Mouse (Mus musculus) liver, embryonic 11.5 days (tissue): ENCODE measurements around the gene Amh. TPM values are rescaled to one million over a fixed set of nuclear protein-coding genes. Genes with fewer than 3 reads are reported as not detected.

Experiments used
- ATAC-seq: fragments of 200-750 bp; cut with Nextera tagmentation; replicated peaks from 2 replicates; pipeline ENCODE4 v1.8.0; 2017; ENCODE audit warnings: moderate number of reproducible peaks, mild to moderate bottlenecking, moderate TSS enrichment, moderate library complexity; ENCODE audit not compliant: low FRiP score
- DNase-seq: peaks from one replicate; pipeline ENCODE4 v3.0.0-alpha.2; 2017; ENCODE audit warnings: low spot score
- H3K27ac ChIP-seq: fragments of 300-500 bp; sonication (generic); 2 replicates; pipeline ENCODE4 v1.5.1; 2014; ENCODE audit warnings: mild to moderate bottlenecking, low read depth, low read length, control low read depth
- H3K27me3 ChIP-seq: fragments of 300-500 bp; sonication (generic); replicated peaks from 2 replicates; pipeline ENCODE4 v1.6.1; 2014; ENCODE audit warnings: low read length, mixed read lengths; ENCODE audit not compliant: control insufficient read depth, insufficient read depth
- H3K36me3 ChIP-seq: fragments of 300-500 bp; sonication (generic); 2 replicates; pipeline ENCODE4 v1.6.1; 2014; ENCODE audit warnings: mild to moderate bottlenecking, low read length, moderate library complexity, mixed read lengths; ENCODE audit not compliant: control insufficient read depth, insufficient read depth
- H3K4me1 ChIP-seq: fragments of 300-500 bp; sonication (generic); replicated peaks from 2 replicates; pipeline ENCODE4 v1.6.1; 2014; ENCODE audit warnings: low read length, mixed read lengths; ENCODE audit not compliant: control insufficient read depth, insufficient read depth
- H3K4me2 ChIP-seq: fragments of 300-500 bp; sonication (generic); 2 replicates; pipeline ENCODE4 v1.6.1; 2014; ENCODE audit warnings: mild to moderate bottlenecking, control low read depth, moderate library complexity
- H3K4me3 ChIP-seq: fragments of 300-500 bp; sonication (generic); 2 replicates; pipeline ENCODE4 v1.5.1; 2014; ENCODE audit warnings: low read depth, low read length, control low read depth
- H3K9ac ChIP-seq: fragments of 300-500 bp; sonication (generic); 2 replicates; pipeline ENCODE4 v1.6.1; 2014; ENCODE audit warnings: low read depth, low read length, control low read depth
- H3K9me3 ChIP-seq: fragments of 300-500 bp; sonication (generic); 2 replicates; pipeline ENCODE4 v1.6.1; 2016; ENCODE audit warnings: low read length, inconsistent platforms, mixed read lengths; ENCODE audit not compliant: control insufficient read depth
- WGBS: fragments of 180-500 bp; shearing (Covaris S2); extraction: QIAGEN DNeasy Blood & Tissue Kit; methylation state at CpG from one replicate; pipeline ENCODE4 v1.1.7; 2014; 5-methylcytosine and 5-hydroxymethylcytosine counted together
- polyA plus RNA-seq: library from polyadenylated mRNA; unstranded; fragments of >200 nt; fragmentation: Nextera tagmentation; extraction: Ambion mirVana; gene quantifications from 2 replicates; pipeline ENCODE4 v1.2.1, GENCODE M21; 2014

Amh gene
- polyA plus RNA-seq, 1 experiment from 2014 or later = not detected

DNA sequence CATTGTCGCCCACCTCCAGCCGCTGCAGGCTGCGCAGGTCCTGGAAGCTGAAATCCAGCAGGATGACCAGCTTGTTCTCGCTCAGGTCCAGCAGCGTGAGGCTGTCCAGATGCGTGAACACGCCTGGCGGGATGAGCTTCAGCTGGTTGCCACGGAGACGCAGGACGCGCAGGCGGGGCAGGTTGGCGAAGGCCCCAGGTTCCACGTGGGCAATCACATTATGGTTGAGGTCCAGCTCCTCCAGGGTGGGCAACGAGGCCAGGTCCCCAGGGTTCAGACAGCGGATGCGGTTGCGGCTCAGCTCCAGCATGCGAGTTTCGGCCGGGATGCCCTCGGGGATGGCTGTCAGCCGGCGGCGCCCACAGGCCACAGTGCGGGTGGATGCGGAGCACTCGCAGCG is 30.6 kb downstream of the Amh start:
- H3K9ac ChIP-seq = 0 out of 2 replicates have a peak overlapping the region, but pooled peaks have one; percentile 34
- H3K27ac ChIP-seq = no peak overlapping the region
- 0 out of 2 replicates have a peak overlapping the region, but pooled peaks have one; percentile 8 for H3K4me3 ChIP-seq

DNA sequence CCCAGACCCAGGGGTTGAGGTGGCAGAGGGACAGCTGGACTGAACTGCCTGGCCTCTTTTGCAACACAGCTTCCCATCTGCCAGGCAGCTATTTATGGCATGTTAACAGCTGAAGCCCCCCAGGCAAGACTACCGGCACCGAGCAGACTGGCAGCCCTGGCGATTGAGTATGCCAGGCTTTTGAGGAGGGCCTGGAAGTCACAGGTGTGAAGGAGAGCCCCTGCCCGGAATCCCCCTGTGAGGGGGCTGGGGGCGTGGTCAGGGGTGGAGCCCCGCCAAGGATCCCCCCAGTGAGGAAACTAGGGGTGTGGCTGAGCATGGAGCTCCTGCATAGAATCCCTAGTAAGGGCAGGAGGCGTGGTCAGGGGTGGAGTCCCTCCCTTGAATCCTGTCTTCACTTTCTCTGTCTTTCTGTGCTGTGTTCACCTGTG is 31.9 kb downstream of the Amh start:
- Histone ChIP-seq H3K27ac (no peak overlapping the region), H3K4me2 (no peak overlapping the region), H3K4me1 (no peaks in the 10 kb centered on the region), H3K36me3 (no peaks in the 10 kb centered on the region; the same call in 1 of the 2 replicates), H3K27me3 (peaks cover 71% of the 10 kb centered on the region), H3K9me3 (no peaks in the 10 kb centered on the region), H3K4me3 (no peak overlapping the region), H3K9ac (no peak overlapping the region)
- DNase-seq (no peak), ATAC-seq (no peak; the same call in 1 of the 2 replicates)
- 50% methylated on average over 7 of the region's 7 CpGs for WGBS

More for the DNA sequence above, 30.6 kb downstream of the Amh start:
- Histone ChIP-seq H3K4me2 (no peak overlapping the region), H3K36me3 (no peaks in the 10 kb centered on the region; the same call in 1 of the 2 replicates), H3K9me3 (no peaks in the 10 kb centered on the region), H3K4me1 (peaks cover 12% of the 10 kb centered on the region), H3K27me3 (peaks cover 59% of the 10 kb centered on the region)
- WGBS = 48% methylated on average over 30 of the region's 30 CpGs
- no peak for DNase-seq
- no peak for ATAC-seq

DNA sequence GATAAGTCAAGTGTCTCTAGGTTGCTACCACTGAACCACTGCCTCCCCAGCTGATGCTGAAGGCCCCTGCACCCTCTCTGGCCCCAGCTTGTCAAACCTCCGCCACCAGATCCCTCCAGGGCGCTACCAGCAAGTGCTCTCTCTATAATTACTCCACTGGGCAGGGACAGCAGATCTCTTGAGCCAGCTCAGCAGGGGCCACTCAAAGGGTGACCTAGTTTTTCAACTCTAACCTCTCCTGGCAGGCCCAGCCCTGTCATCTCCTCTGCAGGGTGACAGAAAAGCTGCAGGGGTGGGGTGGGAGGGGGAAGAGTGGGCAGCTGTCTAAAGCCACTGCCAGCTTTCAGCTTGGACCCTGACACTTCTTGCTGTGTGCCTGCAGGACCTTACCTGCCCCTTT is 32.8 kb downstream of the Amh start:
- Histone ChIP-seq H3K36me3 (no peaks in the 10 kb centered on the region), H3K9me3 (no peaks in the 10 kb centered on the region), H3K27me3 (peaks cover 76% of the 10 kb centered on the region), H3K9ac (no peak overlapping the region), H3K4me3 (no peak overlapping the region), H3K27ac (no peak overlapping the region), H3K4me1 (no peaks in the 10 kb centered on the region), H3K4me2 (no peak overlapping the region)
- WGBS = 30% methylated on average over 2 of the region's 2 CpGs
- DNase-seq (no peak), ATAC-seq (no peak)

DNA sequence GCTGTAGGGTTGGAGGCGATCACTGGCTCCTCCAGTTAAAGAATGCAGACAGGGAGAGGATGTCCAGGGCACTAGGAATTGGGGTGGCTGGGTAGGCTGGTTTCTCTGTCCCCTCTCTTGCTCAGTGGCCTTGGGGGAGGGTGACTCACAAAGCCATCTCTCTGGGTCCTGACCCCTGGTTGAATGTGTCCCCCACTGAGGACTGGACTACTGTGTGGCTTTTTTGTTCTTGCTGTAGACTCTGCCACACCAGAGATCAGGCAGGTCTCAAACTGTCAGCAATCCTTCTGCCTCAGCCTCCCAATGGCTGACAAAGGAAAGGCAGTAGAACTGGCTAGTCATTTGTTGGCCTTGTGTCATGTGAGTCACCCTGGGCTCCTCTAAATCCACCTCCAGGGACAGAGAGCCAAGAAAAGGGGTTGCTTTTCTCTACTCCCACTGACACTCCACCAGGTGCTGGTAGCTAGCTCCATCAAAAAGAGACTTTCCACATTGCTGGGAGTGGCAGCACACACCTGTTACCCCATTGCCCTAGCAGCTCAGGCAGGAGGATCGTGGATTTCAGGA is 33.4 kb downstream of the Amh start:
- ATAC-seq = no peak
- no peak overlapping the region for H3K9ac ChIP-seq
- no peaks in the 10 kb centered on the region for H3K9me3 ChIP-seq
- no peak overlapping the region for H3K4me2 ChIP-seq
- H3K27me3 ChIP-seq = peaks cover 77% of the 10 kb centered on the region
- no peak overlapping the region for H3K4me3 ChIP-seq
- no peak overlapping the region for H3K27ac ChIP-seq
- no peaks in the 10 kb centered on the region for H3K36me3 ChIP-seq
- no peaks in the 10 kb centered on the region for H3K4me1 ChIP-seq
- DNase-seq = no peak
- WGBS = 67% methylated on average over 2 of the region's 2 CpGs

DNA sequence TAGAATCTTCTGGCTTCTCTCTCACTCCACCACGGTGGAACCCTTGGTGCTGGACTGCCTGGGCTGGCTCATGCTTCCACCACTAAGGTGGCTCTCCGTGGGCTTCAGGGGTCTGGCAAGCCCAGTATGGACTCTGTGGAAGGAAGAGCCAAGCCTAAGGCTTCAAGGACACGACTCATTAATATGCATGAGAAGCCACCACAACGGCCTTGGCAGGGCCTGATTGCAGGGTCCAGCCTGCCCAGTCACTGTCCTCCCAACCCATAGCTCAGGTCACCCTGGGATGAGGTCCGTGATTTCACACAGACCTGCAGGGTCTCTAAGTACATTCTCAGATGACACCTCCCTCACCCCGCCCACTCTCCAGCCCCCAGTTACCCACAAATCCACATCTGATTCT is 34.8 kb downstream of the Amh start:
- H3K9me3 ChIP-seq = no peaks in the 10 kb centered on the region
- H3K27ac ChIP-seq = no peak overlapping the region
- H3K9ac ChIP-seq = no peak overlapping the region
- DNase-seq = no peak
- H3K4me3 ChIP-seq = no peak overlapping the region
- peaks cover 77% of the 10 kb centered on the region for H3K27me3 ChIP-seq
- 0 out of 2 replicates have a peak, but pooled peaks cover 3% of the 10 kb centered on the region for H3K4me1 ChIP-seq
- WGBS = 58% methylated on average over 6 of the region's 6 CpGs
- no peak overlapping the region for H3K4me2 ChIP-seq
- no peaks in the 10 kb centered on the region for H3K36me3 ChIP-seq
- no peak for ATAC-seq

DNA sequence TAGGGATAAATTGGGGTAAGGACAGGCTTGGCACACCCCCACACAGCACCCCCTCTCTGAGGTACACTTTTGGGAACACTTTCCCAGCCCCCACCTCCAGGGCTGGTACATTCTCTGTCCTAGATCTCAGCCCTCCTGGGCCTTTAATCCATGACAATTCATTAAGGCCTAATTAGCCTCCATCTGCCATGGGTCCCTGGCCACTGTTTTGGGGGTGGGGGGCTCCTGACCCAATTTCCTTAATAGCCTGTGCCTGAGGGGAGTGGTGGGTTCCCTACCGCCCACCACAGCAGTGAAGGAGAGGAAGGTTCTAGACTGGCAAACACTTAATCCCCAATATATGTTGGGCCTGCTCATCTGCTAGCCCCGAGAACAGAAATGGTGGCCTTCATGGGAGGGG is 36.6 kb downstream of the Amh start:
- WGBS = 76% methylated on average over 2 of the region's 2 CpGs
- Histone ChIP-seq H3K36me3 (no peaks in the 10 kb centered on the region), H3K4me1 (0 out of 2 replicates have a peak, but pooled peaks cover 3% of the 10 kb centered on the region), H3K9me3 (no peaks in the 10 kb centered on the region), H3K27ac (no peak overlapping the region), H3K27me3 (peaks cover 76% of the 10 kb centered on the region), H3K9ac (no peak overlapping the region), H3K4me3 (no peak overlapping the region), H3K4me2 (no peak overlapping the region)
- ATAC-seq (no peak), DNase-seq (no peak)

DNA sequence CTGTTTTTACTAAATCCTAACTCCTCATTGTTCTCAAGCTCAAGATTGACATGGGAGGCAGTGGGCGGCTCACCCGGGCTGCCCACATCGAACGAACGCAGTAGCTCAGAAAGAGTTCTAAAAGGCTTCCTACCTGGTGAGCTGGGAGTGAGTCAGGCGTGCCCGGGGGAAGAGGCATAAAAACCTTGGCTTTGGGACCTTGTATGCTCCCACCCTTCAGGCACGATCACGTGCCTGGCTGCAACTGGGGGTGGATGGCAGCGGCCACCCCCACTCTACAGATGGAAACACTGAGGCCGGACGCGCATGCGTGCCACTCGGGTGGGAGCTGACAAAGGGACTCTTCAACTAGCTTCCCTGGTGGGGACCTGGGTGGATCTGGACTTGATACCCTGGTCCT is 37.3 kb downstream of the Amh start:
- ATAC-seq = no peak
- H3K27ac ChIP-seq = no peak overlapping the region

DNA sequence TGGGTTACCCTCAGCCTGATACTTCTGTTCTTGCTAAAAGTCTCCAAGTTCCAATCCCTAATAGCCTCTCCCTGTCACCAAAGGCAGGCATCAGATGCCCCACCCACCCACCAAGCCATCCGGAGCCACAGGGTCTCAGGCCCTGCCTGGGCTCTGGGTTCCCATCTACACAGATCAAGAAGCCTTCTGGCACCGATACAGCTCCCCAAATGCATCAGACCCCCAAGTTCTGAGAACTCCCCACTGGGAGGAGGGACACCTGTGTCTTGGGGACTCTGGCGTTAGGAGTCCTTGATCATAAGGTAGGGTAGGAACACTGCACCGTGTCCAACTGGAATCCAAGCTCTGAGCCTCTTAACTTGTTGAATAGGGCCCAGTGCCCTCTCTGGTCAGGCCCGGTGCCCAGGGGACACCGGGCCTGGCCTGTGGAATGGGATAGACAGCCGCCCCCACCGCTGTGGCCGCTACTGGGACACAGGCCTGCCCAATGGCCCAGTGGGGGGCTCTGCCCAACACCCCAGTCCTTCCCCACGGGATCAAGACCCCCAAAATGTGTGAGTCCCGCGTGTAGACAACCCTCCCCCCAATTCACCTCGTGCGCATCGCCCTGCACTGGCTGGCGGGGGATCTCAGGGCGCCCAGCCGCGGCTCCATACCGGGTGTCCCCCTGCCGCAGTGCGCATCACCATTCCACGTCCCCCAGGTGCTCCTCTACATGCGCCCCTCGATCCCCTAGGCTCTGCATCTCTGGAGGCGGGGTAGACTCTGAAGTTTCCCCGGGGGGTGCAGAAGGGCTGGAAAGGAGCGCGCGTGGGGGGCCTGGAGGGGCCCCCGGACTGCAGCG is 38.3 kb downstream of the Amh start:
- Histone ChIP-seq H3K36me3 (no peaks in the 10 kb centered on the region), H3K4me1 (peaks cover 4% of the 10 kb centered on the region; the same call in 1 of the 2 replicates), H3K9ac (no peak overlapping the region), H3K4me3 (peak overlapping the region; percentile 36), H3K4me2 (peak overlapping the region; percentile 65), H3K9me3 (no peaks in the 10 kb centered on the region), H3K27me3 (peaks cover 66% of the 10 kb centered on the region), H3K27ac (no peak overlapping the region)
- DNase-seq = no peak
- 10% methylated on average over 32 of the region's 32 CpGs for WGBS
- no peak for ATAC-seq

More for the DNA sequence above, 37.3 kb downstream of the Amh start:
- H3K4me2 ChIP-seq = no peak overlapping the region
- DNase-seq = no peak
- no peaks in the 10 kb centered on the region for H3K9me3 ChIP-seq
- H3K36me3 ChIP-seq = no peaks in the 10 kb centered on the region
- 76% methylated on average over 15 of the region's 15 CpGs for WGBS
- H3K27me3 ChIP-seq = peaks cover 70% of the 10 kb centered on the region
- H3K9ac ChIP-seq = no peak overlapping the region
- no peak overlapping the region for H3K4me3 ChIP-seq
- 0 out of 2 replicates have a peak, but pooled peaks cover 3% of the 10 kb centered on the region for H3K4me1 ChIP-seq
